Mouse (Mus musculus): ENCODE results near the gene Myh7.
"Not testable (repeated sequence)": the region's sequence is repeated elsewhere in the genome, so short reads cannot be mapped to it uniquely, and the experiment has no call there.

DNA sequence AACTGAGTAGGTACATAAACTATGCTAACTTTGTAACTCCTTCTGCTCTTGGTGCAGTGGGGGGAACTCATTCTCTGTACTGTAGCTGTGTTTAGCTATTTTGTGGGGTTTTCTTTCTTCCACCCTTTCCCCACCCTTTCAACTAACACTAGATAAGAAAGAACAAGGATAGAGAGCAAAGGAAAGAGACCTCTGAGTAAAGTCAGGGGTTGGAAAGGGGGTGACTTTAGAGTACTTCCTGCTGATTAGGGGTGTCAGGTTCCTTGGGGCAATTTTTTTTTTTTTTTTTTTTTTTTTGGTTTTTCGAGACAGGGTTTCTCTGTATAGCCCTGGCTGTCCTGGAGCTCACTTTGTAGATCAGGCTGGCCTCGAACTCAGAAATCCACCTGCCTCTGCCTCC is 49.3 kb upstream of the Myh7 start:
- TF ChIP-seq CTCF (IDR thresholded peaks at IDR 0.05; ENCODE audit: control insufficient read depth, insufficient read depth, insufficient replicate concordance, low read depth, low read length); POLR2A (IDR thresholded peaks at IDR 0.05; ENCODE audit: control insufficient read depth, low read depth, low read length): not testable (repeated sequence)

Data from testis, adult 2 months (tissue).